Mouse (Mus musculus): Measurements from ENCODE around the gene Alkbh7. TPM values are rescaled to one million over a fixed set of nuclear protein-coding genes. Genes with fewer than 3 reads are reported as not detected.

Gene Alkbh7
- 48.6 and 60.2 TPM in 2 replicates for polyA plus RNA-seq (2014; fragmentation: Nextera tagmentation; extraction: Ambion mirVana)

- ATAC-seq (ENCODE audit: low read depth) = peak; percentile 97
- WGBS = under 1% methylated on average over 37 of the region's 38 CpGs
Observed at GRCm38 (mm10) chr17:56997029-56997667, at the start of gene Alkbh7. Gene Alkbh7, plus strand, starts transcription at chr17:56997339.

GRCm38 (mm10) chr17:56950915-56951314, 46.2 kb upstream of the Alkbh7 start:
- no peak overlapping the region for H3K9ac ChIP-seq (replicated peaks; ENCODE audit: low read depth, low read length)
- H3K27me3 ChIP-seq (ENCODE audit: control insufficient read depth, insufficient read depth, low read length) = no peaks in the 10 kb centered on the region
- no peaks in the 10 kb centered on the region for H3K36me3 ChIP-seq (ENCODE audit: control insufficient read depth, insufficient read depth, low read length)
- H3K4me3 ChIP-seq (ENCODE audit: low read depth, low read length) = no peak overlapping the region
- H3K27ac ChIP-seq (ENCODE audit: low read depth, low read length) = no peak overlapping the region
- 15% methylated on average over 3 of the region's 3 CpGs for WGBS
- H3K9me3 ChIP-seq (ENCODE audit: control insufficient read depth, low read length) = no peaks in the 10 kb centered on the region
- no peak overlapping the region for H3K4me2 ChIP-seq (ENCODE audit: low read depth, low read length)
- ATAC-seq (ENCODE audit: low read depth) = no peak
- no peaks in the 10 kb centered on the region for H3K4me1 ChIP-seq (ENCODE audit: control insufficient read depth, insufficient read depth, low read length)

More at GRCm38 (mm10) chr17:56997029-56997667, at the start of gene Alkbh7:
- Histone ChIP-seq H3K4me2 (ENCODE audit: low read depth, low read length) (peak within 1 kb of the TSS; percentile 55), H3K9ac (replicated peaks; ENCODE audit: low read depth, low read length) (peak within 1 kb of the TSS; percentile 66), H3K27me3 (ENCODE audit: control insufficient read depth, insufficient read depth, low read length) (no peaks in the 10 kb centered on the region), H3K4me3 (ENCODE audit: low read depth, low read length) (peak within 1 kb of the TSS; percentile 78), H3K36me3 (ENCODE audit: control insufficient read depth, insufficient read depth, low read length) (peaks cover 30% of the 10 kb centered on the region), H3K9me3 (ENCODE audit: control insufficient read depth, low read length) (no peaks in the 10 kb centered on the region), H3K27ac (ENCODE audit: low read depth, low read length) (peak within 1 kb of the TSS; percentile 77), H3K4me1 (ENCODE audit: control insufficient read depth, insufficient read depth, low read length) (0 out of 2 replicates have a peak, but pooled peaks cover 3% of the 10 kb centered on the region)

GRCm38 (mm10) chr17:56952639-56953038, 44.5 kb upstream of the Alkbh7 start:
- WGBS = 84% methylated on average over 1 of the region's 1 CpGs

DNA sequence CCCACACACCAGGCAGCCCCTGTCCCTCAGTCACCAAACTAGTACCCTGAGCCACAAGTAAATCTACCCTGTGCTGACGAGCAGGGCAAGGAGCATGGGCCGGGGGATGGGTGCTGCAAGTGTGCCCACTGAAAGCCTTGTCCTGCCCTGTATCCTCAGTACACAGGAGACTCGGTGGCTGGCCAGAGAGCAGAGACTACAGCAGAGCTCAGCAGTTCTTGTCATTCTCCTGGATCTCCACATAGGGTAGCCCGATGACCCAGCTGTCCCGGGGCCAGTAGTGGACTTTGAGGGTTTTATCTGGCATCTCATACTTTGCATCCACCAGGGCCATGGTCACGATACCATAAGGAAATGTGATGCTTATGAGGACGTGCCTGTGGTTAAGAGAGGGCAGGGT, 42.3 kb upstream of the Alkbh7 start:
- 82% methylated on average over 7 of the region's 7 CpGs for WGBS
- ATAC-seq (ENCODE audit: low read depth) = no peak
- Histone ChIP-seq H3K9me3 (ENCODE audit: control insufficient read depth, low read length) (no peaks in the 10 kb centered on the region), H3K4me2 (ENCODE audit: low read depth, low read length) (no peak overlapping the region), H3K4me1 (ENCODE audit: control insufficient read depth, insufficient read depth, low read length) (no peaks in the 10 kb centered on the region), H3K4me3 (ENCODE audit: low read depth, low read length) (no peak overlapping the region), H3K36me3 (ENCODE audit: control insufficient read depth, insufficient read depth, low read length) (no peaks in the 10 kb centered on the region), H3K27me3 (ENCODE audit: control insufficient read depth, insufficient read depth, low read length) (no peaks in the 10 kb centered on the region), H3K9ac (replicated peaks; ENCODE audit: low read depth, low read length) (no peak overlapping the region), H3K27ac (ENCODE audit: low read depth, low read length) (no peak overlapping the region)

More at GRCm38 (mm10) chr17:56952639-56953038, 44.5 kb upstream of the Alkbh7 start:
- no peaks in the 10 kb centered on the region for H3K27me3 ChIP-seq (ENCODE audit: control insufficient read depth, insufficient read depth, low read length)
- H3K4me2 ChIP-seq (ENCODE audit: low read depth, low read length) = no peak overlapping the region
- no peaks in the 10 kb centered on the region for H3K4me1 ChIP-seq (ENCODE audit: control insufficient read depth, insufficient read depth, low read length)
- no peaks in the 10 kb centered on the region for H3K36me3 ChIP-seq (ENCODE audit: control insufficient read depth, insufficient read depth, low read length)
- no peak for ATAC-seq (ENCODE audit: low read depth)
- no peak overlapping the region for H3K4me3 ChIP-seq (ENCODE audit: low read depth, low read length)
- H3K9me3 ChIP-seq (ENCODE audit: control insufficient read depth, low read length) = no peaks in the 10 kb centered on the region
- no peak overlapping the region for H3K27ac ChIP-seq (ENCODE audit: low read depth, low read length)
- H3K9ac ChIP-seq (replicated peaks; ENCODE audit: low read depth, low read length) = no peak overlapping the region

GRCm38 (mm10) chr17:56957763-56958429, 39.2 kb upstream of the Alkbh7 start:
- no peak overlapping the region for H3K27ac ChIP-seq (ENCODE audit: low read depth, low read length)
- ATAC-seq (ENCODE audit: low read depth) = no peak
- H3K4me2 ChIP-seq (ENCODE audit: low read depth, low read length) = no peak overlapping the region
- H3K9me3 ChIP-seq (ENCODE audit: control insufficient read depth, low read length) = no peaks in the 10 kb centered on the region
- H3K9ac ChIP-seq (replicated peaks; ENCODE audit: low read depth, low read length) = no peak overlapping the region
- no peaks in the 10 kb centered on the region for H3K4me1 ChIP-seq (ENCODE audit: control insufficient read depth, insufficient read depth, low read length)
- 33% methylated on average over 11 of the region's 11 CpGs for WGBS
- no peaks in the 10 kb centered on the region for H3K36me3 ChIP-seq (ENCODE audit: control insufficient read depth, insufficient read depth, low read length)
- no peak overlapping the region for H3K4me3 ChIP-seq (ENCODE audit: low read depth, low read length)
- no peaks in the 10 kb centered on the region for H3K27me3 ChIP-seq (ENCODE audit: control insufficient read depth, insufficient read depth, low read length)

DNA sequence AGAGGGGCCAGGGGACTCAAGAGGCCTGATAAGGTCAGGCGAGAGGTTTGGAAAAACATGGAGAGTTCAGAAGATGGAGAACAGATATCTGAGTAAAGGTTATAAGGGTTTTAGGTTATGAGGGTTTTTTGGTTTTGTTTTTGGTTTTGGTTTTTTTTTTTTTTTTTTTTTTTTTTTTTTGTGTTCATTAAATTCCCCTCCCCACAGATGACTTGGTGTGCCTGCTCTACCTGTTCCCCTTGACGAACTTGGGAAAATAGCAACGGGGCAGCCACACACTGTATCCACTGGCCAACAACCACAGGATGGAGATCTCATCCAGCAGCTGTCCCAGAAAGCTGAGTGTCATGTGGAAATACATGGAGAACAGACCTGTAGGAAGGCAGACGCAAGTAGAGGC, 38.5 kb upstream of the Alkbh7 start:
- Histone ChIP-seq H3K4me3 (ENCODE audit: low read depth, low read length) (no peak overlapping the region), H3K27ac (ENCODE audit: low read depth, low read length) (no peak overlapping the region), H3K9ac (replicated peaks; ENCODE audit: low read depth, low read length) (no peak overlapping the region), H3K36me3 (ENCODE audit: control insufficient read depth, insufficient read depth, low read length) (no peaks in the 10 kb centered on the region), H3K9me3 (ENCODE audit: control insufficient read depth, low read length) (no peaks in the 10 kb centered on the region), H3K4me1 (ENCODE audit: control insufficient read depth, insufficient read depth, low read length) (no peaks in the 10 kb centered on the region), H3K4me2 (ENCODE audit: low read depth, low read length) (no peak overlapping the region), H3K27me3 (ENCODE audit: control insufficient read depth, insufficient read depth, low read length) (no peaks in the 10 kb centered on the region)
- 77% methylated on average over 4 of the region's 4 CpGs for WGBS
- no peak for ATAC-seq (ENCODE audit: low read depth)

DNA sequence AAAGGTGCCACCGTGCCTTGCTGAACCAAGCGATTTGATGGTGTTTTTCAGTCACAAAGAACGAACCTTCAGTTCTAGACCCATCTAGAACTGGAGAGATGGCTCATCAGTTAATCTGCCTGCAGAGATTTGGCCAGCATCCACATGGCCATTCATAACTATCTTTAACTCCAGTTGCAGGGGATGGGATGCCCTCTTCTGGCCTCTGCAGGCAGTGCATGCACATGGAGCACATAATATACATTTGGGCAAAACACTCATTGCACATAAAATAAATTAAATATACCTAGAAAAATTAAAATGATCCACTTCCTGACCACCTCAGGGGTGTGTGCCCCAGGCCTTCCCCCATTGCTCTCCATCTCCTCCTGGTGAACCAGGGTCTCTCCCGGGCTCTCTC, 35.3 kb upstream of the Alkbh7 start:
- ATAC-seq (ENCODE audit: low read depth) = no peak
- 94% methylated on average over 4 of the region's 4 CpGs for WGBS
- H3K27me3 ChIP-seq (ENCODE audit: control insufficient read depth, insufficient read depth, low read length) = no peaks in the 10 kb centered on the region

GRCm38 (mm10) chr17:56962642-56963405, 34.3 kb upstream of the Alkbh7 start:
- Histone ChIP-seq H3K36me3 (ENCODE audit: control insufficient read depth, insufficient read depth, low read length) (no peaks in the 10 kb centered on the region), H3K9ac (replicated peaks; ENCODE audit: low read depth, low read length) (no peak overlapping the region), H3K27me3 (ENCODE audit: control insufficient read depth, insufficient read depth, low read length) (no peaks in the 10 kb centered on the region), H3K27ac (ENCODE audit: low read depth, low read length) (no peak overlapping the region), H3K4me3 (ENCODE audit: low read depth, low read length) (no peak overlapping the region), H3K4me1 (ENCODE audit: control insufficient read depth, insufficient read depth, low read length) (no peaks in the 10 kb centered on the region), H3K9me3 (ENCODE audit: control insufficient read depth, low read length) (no peaks in the 10 kb centered on the region), H3K4me2 (ENCODE audit: low read depth, low read length) (no peak overlapping the region)
- ATAC-seq (ENCODE audit: low read depth) = no peak
- 85% methylated on average over 5 of the region's 5 CpGs for WGBS

More for the DNA sequence above, 35.3 kb upstream of the Alkbh7 start:
- Histone ChIP-seq H3K27ac (ENCODE audit: low read depth, low read length) (no peak overlapping the region), H3K9ac (replicated peaks; ENCODE audit: low read depth, low read length) (no peak overlapping the region), H3K4me2 (ENCODE audit: low read depth, low read length) (no peak overlapping the region), H3K4me1 (ENCODE audit: control insufficient read depth, insufficient read depth, low read length) (no peaks in the 10 kb centered on the region), H3K4me3 (ENCODE audit: low read depth, low read length) (no peak overlapping the region), H3K36me3 (ENCODE audit: control insufficient read depth, insufficient read depth, low read length) (no peaks in the 10 kb centered on the region), H3K9me3 (ENCODE audit: control insufficient read depth, low read length) (no peaks in the 10 kb centered on the region)

DNA sequence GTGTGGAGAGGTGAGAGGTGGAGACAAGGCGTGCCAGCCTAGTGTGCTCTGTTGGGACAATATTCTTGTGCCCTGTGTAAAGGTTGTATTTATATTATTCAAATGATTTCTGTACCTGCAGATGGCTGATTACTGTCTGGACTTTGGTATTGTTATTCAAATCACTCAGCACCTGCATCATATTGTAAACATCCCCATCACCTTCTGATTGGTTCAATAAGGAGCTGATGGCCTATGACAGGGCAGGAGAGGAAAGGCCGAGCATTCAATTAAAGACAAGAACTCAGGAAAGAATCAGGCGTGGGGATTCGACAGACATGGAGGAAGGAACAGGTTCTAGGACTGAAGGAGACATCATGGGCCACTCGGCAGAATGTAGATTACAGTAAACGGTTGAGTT, 33.5 kb upstream of the Alkbh7 start:
- Histone ChIP-seq H3K4me2 (ENCODE audit: low read depth, low read length) (no peak overlapping the region), H3K9me3 (ENCODE audit: control insufficient read depth, low read length) (no peaks in the 10 kb centered on the region), H3K27ac (ENCODE audit: low read depth, low read length) (no peak overlapping the region), H3K4me1 (ENCODE audit: control insufficient read depth, insufficient read depth, low read length) (no peaks in the 10 kb centered on the region), H3K27me3 (ENCODE audit: control insufficient read depth, insufficient read depth, low read length) (no peaks in the 10 kb centered on the region), H3K4me3 (ENCODE audit: low read depth, low read length) (no peak overlapping the region), H3K9ac (replicated peaks; ENCODE audit: low read depth, low read length) (no peak overlapping the region), H3K36me3 (ENCODE audit: control insufficient read depth, insufficient read depth, low read length) (no peaks in the 10 kb centered on the region)
- ATAC-seq (ENCODE audit: low read depth) = no peak
- WGBS = 85% methylated on average over 6 of the region's 6 CpGs
